ENCODE assay signal across 22 mouse cellular contexts in the genomic region with DNA sequence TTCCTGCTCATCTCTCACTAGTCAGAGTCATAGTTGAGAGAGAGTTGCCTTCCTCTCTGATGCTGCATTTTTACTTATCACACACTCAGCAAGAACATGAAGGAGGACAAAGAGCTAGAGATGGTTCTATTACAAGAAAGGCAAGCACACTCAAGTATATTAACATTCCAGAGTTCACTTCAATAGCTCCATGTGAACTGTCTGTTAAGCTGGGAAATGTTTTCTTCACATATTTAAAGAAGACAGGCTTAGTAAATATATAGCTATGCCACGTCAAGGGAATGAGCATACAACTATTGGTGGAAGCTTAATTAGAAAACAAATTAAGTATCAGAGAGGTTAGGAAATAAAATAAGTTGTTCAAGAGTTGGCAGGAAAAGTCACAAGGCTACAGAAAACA.
DNase-seq lines count a peak whose midpoint lies in the region; ATAC-seq and TF ChIP-seq lines count a peak whose summit lies in the region.
"Had no signal": no experiment of that assay in that cellular context is flagged by ENCODE, and none has a peak within 500 bp of the region (broad histone marks: within the 10 kb centered on the region; RNA-seq: fewer than 3 reads in every experiment).

No protein-coding gene starts in this region.

- TF ChIP-seq EP300 in lung, postnatal 0 days (IDR thresholded peaks at IDR 0.05), result no peak

- no peak for TF ChIP-seq CTCF in lung, embryonic 14.5 days (IDR thresholded peaks at IDR 0.05; ENCODE audit: low read depth)
- TF ChIP-seq CTCF in lung, postnatal 0 days (IDR thresholded peaks at IDR 0.05), result no peak
- TF ChIP-seq CTCF in lung, adult 2 months (IDR thresholded peaks at IDR 0.05; ENCODE audit: insufficient read depth, low read length), result no peak

- peak; percentile 66 for DNase-seq in lung, embryonic 14.5 days
- no peak for DNase-seq in lung, postnatal 25 days (ENCODE audit: low spot score)
- DNase-seq in lung, postnatal 4 days, result no peak
- no peak for DNase-seq in lung, postnatal 14 days
- DNase-seq in lung, postnatal 0 days (ENCODE audit: low spot score), result peak; percentile 50
- DNase-seq in lung, adult 2 months, result no peak
- DNase-seq: adrenal gland, adult 2 months; adrenal gland, adult 8-10 months; adrenal gland, postnatal 10 days; adrenal gland, postnatal 14 days; adrenal gland, postnatal 25 days; adrenal gland, postnatal 36 days; B cell, adult 2 months; cerebellum, adult 11 months; cerebellum, adult 11-12 months had no signal

- no peak overlapping the region for H3K4me3 ChIP-seq in lung, embryonic 14.5 days (ENCODE audit: low read depth, low read length)
- no peak overlapping the region for H3K4me3 ChIP-seq in lung, embryonic 15.5 days
- no peak overlapping the region for H3K4me3 ChIP-seq in lung, embryonic 16.5 days (ENCODE audit: low read length)
- no peak overlapping the region for H3K4me3 ChIP-seq in lung, postnatal 0 days (ENCODE audit: low read depth, low read length)
- H3K4me3 ChIP-seq in lung, adult 2 months (replicated peaks; ENCODE audit: extremely low read depth, low read depth, low read length), result no peak overlapping the region

- H3K27me3 ChIP-seq in lung, embryonic 14.5 days (ENCODE audit: insufficient read depth, low read length), result no peaks in the 10 kb centered on the region
- H3K27me3 ChIP-seq in lung, embryonic 15.5 days, result no peaks in the 10 kb centered on the region
- H3K27me3 ChIP-seq in lung, embryonic 16.5 days (ENCODE audit: control insufficient read depth, insufficient read depth, low read depth, low read length), result no peaks in the 10 kb centered on the region
- H3K27me3 ChIP-seq in lung, postnatal 0 days (replicated peaks; ENCODE audit: insufficient read depth, low read length), result no peaks in the 10 kb centered on the region
- H3K27me3 ChIP-seq: CH12.LX, Patski had no signal

- no peak overlapping the region for H3K4me2 ChIP-seq in lung, embryonic 14.5 days
- H3K4me2 ChIP-seq in lung, embryonic 15.5 days, result no peak overlapping the region
- H3K4me2 ChIP-seq in lung, embryonic 16.5 days (ENCODE audit: low read depth, low read length), result no peak overlapping the region
- H3K4me2 ChIP-seq in lung, postnatal 0 days (replicated peaks; ENCODE audit: low read depth, low read length), result no peak overlapping the region

- TF ChIP-seq POLR2A in lung, adult 2 months (IDR thresholded peaks at IDR 0.05; ENCODE audit: borderline replicate concordance, extremely low read depth, low read depth, low read length), result no peak

- H3K4me1 ChIP-seq in lung, embryonic 14.5 days (ENCODE audit: insufficient read depth), result no peaks in the 10 kb centered on the region
- no peaks in the 10 kb centered on the region for H3K4me1 ChIP-seq in lung, embryonic 15.5 days
- no peaks in the 10 kb centered on the region for H3K4me1 ChIP-seq in lung, embryonic 16.5 days (replicated peaks; ENCODE audit: control insufficient read depth, insufficient read depth, low read length)
- H3K4me1 ChIP-seq in lung, postnatal 0 days (ENCODE audit: insufficient read depth, low read depth, low read length), result no peaks in the 10 kb centered on the region
- no peaks in the 10 kb centered on the region for H3K4me1 ChIP-seq in lung, adult 2 months (ENCODE audit: control insufficient read depth, insufficient read depth, low read length)

- no peaks in the 10 kb centered on the region for H3K36me3 ChIP-seq in lung, embryonic 14.5 days (ENCODE audit: insufficient read depth)
- H3K36me3 ChIP-seq in lung, embryonic 15.5 days, result no peaks in the 10 kb centered on the region
- no peaks in the 10 kb centered on the region for H3K36me3 ChIP-seq in lung, embryonic 16.5 days (ENCODE audit: control insufficient read depth, insufficient read depth, low read length)
- H3K36me3 ChIP-seq in lung, postnatal 0 days (ENCODE audit: insufficient read depth, low read length), result no peaks in the 10 kb centered on the region
- H3K36me3 ChIP-seq: G1E had no signal

- ATAC-seq in lung, embryonic 14.5 days (ENCODE audit: insufficient read depth), result peak; percentile 81; the same call in 1 of the 2 replicates
- ATAC-seq in lung, embryonic 15.5 days (ENCODE audit: borderline replicate concordance, extremely low read depth, low FRiP score, low TSS enrichment), result peak; percentile 86; the same call in 1 of the 2 replicates
- ATAC-seq in lung, embryonic 16.5 days (ENCODE audit: low read depth), result peak; percentile 85
- 0 out of 2 replicates have a peak, but pooled peaks have one; percentile 46 for ATAC-seq in lung, postnatal 0 days
- ATAC-seq: activated CD4-positive, CD25-positive, alpha-beta regulatory T cell, adult 4 months; CD4-positive, CD25-positive, alpha-beta regulatory T cell, adult 4 months; Patski had no signal

- no peak overlapping the region for H3K9ac ChIP-seq in lung, embryonic 14.5 days
- no peak overlapping the region for H3K9ac ChIP-seq in lung, embryonic 15.5 days
- H3K9ac ChIP-seq in lung, embryonic 16.5 days (ENCODE audit: low read length), result no peak overlapping the region
- H3K9ac ChIP-seq in lung, postnatal 0 days (replicated peaks; ENCODE audit: low read depth), result no peak overlapping the region

- no peaks in the 10 kb centered on the region for H3K9me3 ChIP-seq in lung, embryonic 14.5 days (ENCODE audit: low read depth, low read length)
- H3K9me3 ChIP-seq in lung, embryonic 15.5 days, result no peaks in the 10 kb centered on the region
- no peaks in the 10 kb centered on the region for H3K9me3 ChIP-seq in lung, embryonic 16.5 days (ENCODE audit: control insufficient read depth, low read length)
- H3K9me3 ChIP-seq in lung, postnatal 0 days (ENCODE audit: low read length), result no peaks in the 10 kb centered on the region
- H3K9me3 ChIP-seq: G1E had no signal

- H3K27ac ChIP-seq in lung, embryonic 14.5 days (ENCODE audit: low read depth), result no peak overlapping the region; the same call in 1 of the 2 replicates
- H3K27ac ChIP-seq in lung, embryonic 15.5 days, result no peak overlapping the region
- H3K27ac ChIP-seq in lung, embryonic 16.5 days (ENCODE audit: low read length), result no peak overlapping the region
- H3K27ac ChIP-seq in lung, postnatal 0 days (ENCODE audit: low read length), result no peak overlapping the region

- 25% methylated on average over 1 of the region's 1 CpGs for WGBS in lung, embryonic 14.5 days
- 20% methylated on average over 1 of the region's 1 CpGs for WGBS in lung, embryonic 15.5 days
- 19% methylated on average over 1 of the region's 1 CpGs for WGBS in lung, embryonic 16.5 days
- 26% methylated on average over 1 of the region's 1 CpGs for WGBS in lung, postnatal 0 days
- WGBS in lung, adult 2 months, result 50% methylated on average over 1 of the region's 1 CpGs

Comparison
In these comparisons a context has a peak if more than half of its experiments do, and no peak if none do; other contexts are left out.
1. DNase-seq: peak in lung, embryonic 14.5 days (single experiment) and lung, postnatal 0 days (single experiment); none in lung, postnatal 25 days (single experiment), lung, postnatal 4 days (0 of 2), lung, postnatal 14 days (single experiment) and lung, adult 2 months (single experiment).
2. Peak in every context shown above with its lines, with median percentiles within 50 percentile points of each other: ATAC-seq.